ENCODE assay signal across 7 mouse cellular contexts in the genomic region with DNA sequence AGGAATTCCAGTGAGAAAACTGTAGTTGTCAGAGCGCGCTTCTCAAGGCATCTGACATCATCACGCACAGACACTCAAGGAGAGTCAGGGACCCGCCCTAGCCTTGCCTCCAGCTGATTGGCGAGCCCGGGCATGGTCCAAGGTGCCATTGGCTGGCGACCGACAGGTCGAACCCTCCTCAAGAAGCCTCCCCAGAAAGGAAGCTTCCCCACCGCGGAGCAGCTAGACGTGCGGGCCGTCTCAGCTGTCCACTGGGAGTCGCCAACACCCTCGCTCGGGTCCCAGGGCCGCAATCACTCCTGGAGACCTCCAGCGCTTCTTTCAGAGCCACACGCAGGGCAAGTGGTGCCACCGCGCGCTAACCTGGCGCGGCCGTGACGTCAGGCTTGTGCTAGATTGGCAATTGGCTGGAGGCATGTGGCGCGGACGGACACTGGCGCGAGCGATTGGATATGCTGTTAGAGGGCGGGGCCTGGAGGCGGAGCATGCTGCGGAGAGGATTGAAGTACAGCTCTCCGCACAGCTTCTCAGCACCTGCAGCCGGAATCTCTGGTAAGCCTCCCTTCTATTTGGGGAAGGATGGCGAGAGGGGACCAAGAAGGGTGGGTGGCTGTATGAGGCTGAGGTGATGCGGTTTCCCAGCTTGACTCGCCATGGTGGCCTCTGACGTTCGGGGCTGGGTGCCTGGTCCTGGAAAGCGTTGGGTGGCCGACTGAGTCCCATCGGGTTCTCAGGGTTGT. TPM values are rescaled to one million over a fixed set of nuclear protein-coding genes. Genes with fewer than 3 reads are reported as not detected.
A peak's percentile ranks its signal among the peaks of the same experiment; 100 is the strongest.
DNase-seq lines count a peak whose midpoint lies in the region; ATAC-seq lines count a peak whose summit lies in the region.

A gene (plus strand): TSS at position 57 of the 740 bp plus-strand sequence.

- DNase-seq in adrenal gland, postnatal 10 days: peak; percentile 96
- DNase-seq in embryonic facial prominence, embryonic 10.5 days (ENCODE audit: low spot score): peak; percentile 97
- DNase-seq in kidney, adult 11 months: peak; percentile 98
- DNase-seq in limb, embryonic 10.5 days (ENCODE audit: low spot score): peak; percentile 97
- DNase-seq in spleen, adult 12 weeks (ENCODE audit: low spot score): peak; percentile 98

- under 1% methylated on average over 46 of the region's 46 CpGs for WGBS in embryonic facial prominence, embryonic 10.5 days
- under 1% methylated on average over 46 of the region's 46 CpGs for WGBS in limb, embryonic 10.5 days
- WGBS in midbrain, embryonic 13.5 days: under 1% methylated on average over 46 of the region's 46 CpGs

- peak within 1 kb of the TSS; percentile 82 for H3K4me3 ChIP-seq in embryonic facial prominence, embryonic 10.5 days
- H3K4me3 ChIP-seq in limb, embryonic 10.5 days: peak within 1 kb of the TSS; percentile 81
- peak within 1 kb of the TSS; percentile 76 for H3K4me3 ChIP-seq in midbrain, embryonic 13.5 days (replicated peaks)

- H3K9me3 ChIP-seq in embryonic facial prominence, embryonic 10.5 days: no peaks in the 10 kb centered on the region
- no peaks in the 10 kb centered on the region for H3K9me3 ChIP-seq in limb, embryonic 10.5 days (replicated peaks)
- H3K9me3 ChIP-seq in midbrain, embryonic 13.5 days: no peaks in the 10 kb centered on the region

- H3K36me3 ChIP-seq in embryonic facial prominence, embryonic 10.5 days (replicated peaks): peaks cover 24% of the 10 kb centered on the region
- H3K36me3 ChIP-seq in limb, embryonic 10.5 days: peaks cover 24% of the 10 kb centered on the region
- H3K36me3 ChIP-seq in midbrain, embryonic 13.5 days: peaks cover 22% of the 10 kb centered on the region

- H3K4me2 ChIP-seq in midbrain, embryonic 13.5 days (replicated peaks): peak within 1 kb of the TSS; percentile 68

- peak; percentile 92 for ATAC-seq in granulocyte monocyte progenitor cell, adult 5-6 weeks (replicated peaks; ENCODE audit: poor library complexity, severe bottlenecking)
- ATAC-seq in midbrain, embryonic 13.5 days: peak; percentile 100

- peaks cover 12% of the 10 kb centered on the region for H3K4me1 ChIP-seq in embryonic facial prominence, embryonic 10.5 days
- peaks cover 6% of the 10 kb centered on the region; the same call in 1 of the 2 replicates for H3K4me1 ChIP-seq in limb, embryonic 10.5 days
- H3K4me1 ChIP-seq in midbrain, embryonic 13.5 days (replicated peaks): peaks cover 35% of the 10 kb centered on the region

- no peaks in the 10 kb centered on the region for H3K27me3 ChIP-seq in embryonic facial prominence, embryonic 10.5 days (replicated peaks; ENCODE audit: low read depth, poor library complexity, severe bottlenecking)
- no peaks in the 10 kb centered on the region for H3K27me3 ChIP-seq in limb, embryonic 10.5 days (ENCODE audit: low read depth, poor library complexity, severe bottlenecking)
- H3K27me3 ChIP-seq in midbrain, embryonic 13.5 days: no peaks in the 10 kb centered on the region

- H3K27ac ChIP-seq in embryonic facial prominence, embryonic 10.5 days (replicated peaks): peak within 1 kb of the TSS; percentile 98
- H3K27ac ChIP-seq in limb, embryonic 10.5 days: peak within 1 kb of the TSS; percentile 96
- peak within 1 kb of the TSS; percentile 97 for H3K27ac ChIP-seq in midbrain, embryonic 13.5 days

- H3K9ac ChIP-seq in midbrain, embryonic 13.5 days (replicated peaks): peak within 1 kb of the TSS; percentile 73

RNA-seq across cellular contexts. Expression of the gene that starts here (rescaled TPM):
- total RNA-seq in adrenal gland, postnatal 10 days (2021): 10 to 100 TPM; 16.1 to 20.7 TPM
- polyA plus RNA-seq in embryonic facial prominence, embryonic 10.5 days (2016; fragmentation: Nextera tagmentation; extraction: Ambion mirVana): 115 and 137 TPM in 2 replicates
- 25.0 and 26.1 TPM in 2 replicates for total RNA-seq in granulocyte monocyte progenitor cell, adult 5-6 weeks (2014; fragmentation: Nextera tagmentation)
- total RNA-seq in granulocyte monocyte progenitor cell, adult 5-6 weeks (2017): 19.6 and 31.5 TPM in 2 replicates
- 112 and 115 TPM in 2 replicates for polyA plus RNA-seq in limb, embryonic 10.5 days (2016; fragmentation: Nextera tagmentation; extraction: Ambion mirVana)
- polyA plus RNA-seq in midbrain, embryonic 13.5 days (2015; fragmentation: Nextera tagmentation; extraction: Ambion mirVana): 98.9 and 109 TPM in 2 replicates

Comparison
In these comparisons a context has a peak if more than half of its experiments do, and no peak if none do; other contexts are left out.
1. Peak in every context shown above with its lines: DNase-seq, ATAC-seq, H3K4me3 ChIP-seq and H3K27ac ChIP-seq.